Mouse (Mus musculus): ENCODE measurements around the gene Il3. TPM values are rescaled to one million over a fixed set of nuclear protein-coding genes. Genes with fewer than 3 reads are reported as not detected.

The Il3 gene
- polyA plus RNA-seq, 1 experiment from 2014 or later = not detected

DNA sequence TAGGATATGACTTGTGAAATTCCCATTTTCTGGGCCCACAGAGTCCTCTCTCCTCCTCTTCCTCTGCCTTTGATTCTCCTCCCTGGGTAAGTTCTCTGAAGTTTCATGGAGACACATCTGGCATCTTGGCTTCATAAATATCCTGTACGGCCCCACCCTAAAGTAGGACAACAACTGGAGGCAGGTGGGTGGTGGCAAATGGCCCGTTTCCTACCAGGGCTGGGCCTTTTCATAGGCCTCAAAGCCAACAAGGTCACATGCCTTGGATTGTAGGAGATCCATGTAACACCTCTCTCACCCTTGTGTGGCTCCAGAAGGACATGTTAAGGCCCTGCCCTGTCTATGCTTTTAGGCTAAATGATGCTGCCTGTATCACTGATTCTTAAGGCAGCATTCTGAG, 43.5 kb upstream of the Il3 start:
- Histone ChIP-seq H3K27ac (ENCODE audit: low read length) (no peak overlapping the region), H3K36me3 (ENCODE audit: insufficient read depth, low read length) (no peaks in the 10 kb centered on the region), H3K9me3 (ENCODE audit: low read length) (no peaks in the 10 kb centered on the region), H3K9ac (replicated peaks; ENCODE audit: low read depth) (no peak overlapping the region), H3K4me1 (ENCODE audit: insufficient read depth, low read depth, low read length) (no peaks in the 10 kb centered on the region), H3K4me3 (ENCODE audit: low read depth, low read length) (no peak overlapping the region), H3K4me2 (replicated peaks; ENCODE audit: low read depth, low read length) (no peak overlapping the region), H3K27me3 (replicated peaks; ENCODE audit: insufficient read depth, low read length) (no peaks in the 10 kb centered on the region)
- 65% methylated on average over 2 of the region's 2 CpGs for WGBS
- ATAC-seq = no peak
- no peak for TF ChIP-seq CTCF (IDR thresholded peaks at IDR 0.05)
- no peak for TF ChIP-seq EP300 (IDR thresholded peaks at IDR 0.05)
- DNase-seq (ENCODE audit: low spot score) = no peak

DNA sequence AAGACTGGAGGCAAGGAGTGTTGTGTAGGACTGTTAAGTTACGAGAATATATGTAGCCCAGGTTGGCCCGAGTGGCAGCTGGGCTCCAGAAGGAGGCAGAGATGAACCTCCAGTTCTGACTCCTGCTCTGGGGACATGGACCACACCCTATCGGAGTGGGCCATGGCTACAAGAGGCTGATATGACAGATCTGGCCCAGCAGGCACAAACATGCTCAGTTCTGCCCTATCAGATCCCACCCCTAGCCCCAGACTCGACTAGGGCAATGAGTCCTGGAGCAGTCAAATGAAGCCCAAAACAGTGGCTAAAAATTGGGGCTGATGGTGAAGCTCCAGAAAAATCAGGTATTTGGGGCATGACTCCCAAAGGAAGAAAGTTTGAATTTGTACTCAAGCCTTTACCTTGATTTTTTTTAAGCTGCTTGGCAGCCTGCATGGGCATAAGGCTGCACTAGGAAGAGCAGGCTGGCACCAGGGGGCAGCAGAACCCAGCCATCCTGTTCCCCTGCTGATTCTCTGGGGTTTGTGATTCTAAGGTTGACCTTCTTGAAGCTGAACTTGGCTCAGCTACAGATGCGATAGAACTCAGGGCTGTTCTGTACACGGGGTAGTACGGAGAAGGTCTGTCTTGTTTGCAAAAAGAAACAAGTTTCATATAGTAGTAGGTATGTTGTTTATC, 40.2 kb upstream of the Il3 start:
- ATAC-seq = no peak
- Histone ChIP-seq H3K4me1 (ENCODE audit: insufficient read depth, low read depth, low read length) (peaks cover 6% of the 10 kb centered on the region; the same call in 1 of the 2 replicates), H3K36me3 (ENCODE audit: insufficient read depth, low read length) (no peaks in the 10 kb centered on the region), H3K9me3 (ENCODE audit: low read length) (no peaks in the 10 kb centered on the region), H3K9ac (replicated peaks; ENCODE audit: low read depth) (no peak overlapping the region), H3K4me3 (ENCODE audit: low read depth, low read length) (no peak overlapping the region), H3K27ac (ENCODE audit: low read length) (no peak overlapping the region), H3K27me3 (replicated peaks; ENCODE audit: insufficient read depth, low read length) (no peaks in the 10 kb centered on the region; the same call in 1 of the 2 replicates), H3K4me2 (replicated peaks; ENCODE audit: low read depth, low read length) (no peak overlapping the region)
- TF ChIP-seq CTCF (IDR thresholded peaks at IDR 0.05) = peak; percentile 78
- no peak for TF ChIP-seq EP300 (IDR thresholded peaks at IDR 0.05)
- DNase-seq (ENCODE audit: low spot score) = peak; percentile 58
- WGBS = 62% methylated on average over 7 of the region's 7 CpGs

DNA sequence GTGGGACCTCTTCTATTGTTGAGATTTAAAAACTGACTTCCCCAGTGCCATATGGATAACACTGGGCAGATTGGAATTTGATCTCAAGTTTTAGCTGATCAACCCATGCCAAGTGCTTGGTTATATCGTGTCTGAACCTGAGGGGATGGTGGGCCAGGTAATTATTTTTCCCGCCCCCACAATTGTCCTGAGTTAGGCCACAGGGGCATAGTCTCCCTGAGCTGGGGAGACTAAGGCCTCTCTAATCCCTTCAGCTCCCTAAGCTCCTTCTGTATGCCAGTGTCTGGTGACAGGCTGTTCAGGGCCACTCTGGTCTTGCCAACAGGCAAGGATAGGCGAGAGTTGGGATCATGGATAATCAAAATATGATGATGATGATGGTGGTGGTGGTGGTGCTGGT, 38.3 kb upstream of the Il3 start:
- TF ChIP-seq EP300 (IDR thresholded peaks at IDR 0.05) (no peak), CTCF (IDR thresholded peaks at IDR 0.05) (no peak)
- DNase-seq (ENCODE audit: low spot score) (no peak), ATAC-seq (no peak)
- Histone ChIP-seq H3K27ac (ENCODE audit: low read length) (no peak overlapping the region), H3K4me2 (replicated peaks; ENCODE audit: low read depth, low read length) (no peak overlapping the region), H3K9ac (replicated peaks; ENCODE audit: low read depth) (no peak overlapping the region), H3K4me3 (ENCODE audit: low read depth, low read length) (no peak overlapping the region), H3K4me1 (ENCODE audit: insufficient read depth, low read depth, low read length) (peaks cover 6% of the 10 kb centered on the region; the same call in 1 of the 2 replicates), H3K9me3 (ENCODE audit: low read length) (no peaks in the 10 kb centered on the region), H3K27me3 (replicated peaks; ENCODE audit: insufficient read depth, low read length) (no peaks in the 10 kb centered on the region; the same call in 1 of the 2 replicates), H3K36me3 (ENCODE audit: insufficient read depth, low read length) (no peaks in the 10 kb centered on the region)
- 81% methylated on average over 3 of the region's 3 CpGs for WGBS

DNA sequence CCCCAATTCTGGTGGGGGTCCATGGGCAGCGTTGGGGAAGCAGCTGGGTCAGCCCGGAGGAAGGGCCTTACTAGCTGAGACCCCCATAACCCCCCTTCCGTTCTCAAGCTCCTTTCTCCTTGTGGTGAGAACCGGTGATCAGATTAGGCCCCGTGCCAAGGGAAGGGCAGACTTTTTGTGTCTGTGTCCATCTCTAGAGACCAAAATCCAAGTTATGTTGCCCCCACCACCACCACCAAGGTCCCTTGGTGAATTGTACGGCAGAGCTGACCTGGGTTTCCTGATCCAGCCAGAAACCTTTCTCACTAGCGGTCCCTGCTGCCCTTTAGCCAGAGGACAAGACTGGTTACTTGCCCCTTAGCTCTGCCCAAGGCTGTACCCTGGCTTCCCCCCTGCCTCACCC, 37.4 kb upstream of the Il3 start:
- no peak overlapping the region for H3K27ac ChIP-seq (ENCODE audit: low read length)
- H3K36me3 ChIP-seq (ENCODE audit: insufficient read depth, low read length) = no peaks in the 10 kb centered on the region
- H3K4me3 ChIP-seq (ENCODE audit: low read depth, low read length) = peak overlapping the region; percentile 46
- peak overlapping the region; percentile 75 for H3K4me2 ChIP-seq (replicated peaks; ENCODE audit: low read depth, low read length)
- DNase-seq (ENCODE audit: low spot score) (no peak), ATAC-seq (no peak)
- 11% methylated on average over 7 of the region's 7 CpGs for WGBS
- no peak overlapping the region for H3K9ac ChIP-seq (replicated peaks; ENCODE audit: low read depth)
- TF ChIP-seq EP300 (IDR thresholded peaks at IDR 0.05) = no peak
- TF ChIP-seq CTCF (IDR thresholded peaks at IDR 0.05) = no peak
- no peaks in the 10 kb centered on the region for H3K9me3 ChIP-seq (ENCODE audit: low read length)
- peaks cover 6% of the 10 kb centered on the region; the same call in 1 of the 2 replicates for H3K4me1 ChIP-seq (ENCODE audit: insufficient read depth, low read depth, low read length)
- no peaks in the 10 kb centered on the region; the same call in 1 of the 2 replicates for H3K27me3 ChIP-seq (replicated peaks; ENCODE audit: insufficient read depth, low read length)

DNA sequence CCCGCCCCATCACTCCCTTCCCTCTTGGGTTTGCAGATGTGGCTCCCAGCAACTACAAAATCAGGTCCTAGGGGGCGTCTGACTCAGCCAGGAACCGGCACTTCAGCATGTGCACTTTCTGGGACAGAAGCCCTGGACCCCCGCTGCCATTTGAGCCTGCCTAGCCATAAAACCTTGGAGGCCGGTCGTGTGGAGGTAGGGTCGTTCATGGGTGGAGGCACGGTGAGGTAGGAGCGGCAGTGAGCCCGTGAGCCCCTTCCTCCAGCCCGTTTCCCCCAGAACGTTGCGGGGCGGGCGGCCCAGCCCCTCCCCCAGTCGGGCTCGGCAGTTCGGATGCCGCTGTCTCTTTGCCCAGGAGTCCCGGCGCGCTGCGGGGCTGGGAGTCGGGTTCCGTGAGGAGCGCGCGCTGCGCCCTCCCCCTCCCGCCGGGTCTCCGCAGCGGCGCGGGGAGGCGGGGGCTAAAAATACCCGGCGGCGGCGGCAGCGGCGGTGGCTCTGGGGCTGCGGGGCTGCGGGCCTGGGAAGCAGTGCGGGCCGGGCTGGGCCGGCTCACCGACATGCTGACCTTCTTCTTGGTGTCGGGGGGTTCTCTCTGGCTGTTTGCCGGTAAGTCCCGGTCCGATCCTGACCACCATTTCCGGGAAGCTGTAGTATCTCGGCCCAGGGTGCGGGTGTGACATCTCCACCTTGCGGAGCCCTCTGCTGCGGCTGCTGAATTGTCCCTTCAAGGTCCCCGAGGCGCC, 36.8 kb upstream of the Il3 start, which contains the start of gene Acsl6:
Gene Acsl6, plus strand, starts transcription at position 71 of the 743 bp plus-strand sequence.
- TF ChIP-seq CTCF (IDR thresholded peaks at IDR 0.05) (no peak), EP300 (IDR thresholded peaks at IDR 0.05) (no peak)
- Histone ChIP-seq H3K4me3 (ENCODE audit: low read depth, low read length) (peak within 1 kb of the TSS; percentile 46), H3K27me3 (replicated peaks; ENCODE audit: insufficient read depth, low read length) (no peaks in the 10 kb centered on the region; the same call in 1 of the 2 replicates), H3K36me3 (ENCODE audit: insufficient read depth, low read length) (no peaks in the 10 kb centered on the region), H3K4me2 (replicated peaks; ENCODE audit: low read depth, low read length) (peak within 1 kb of the TSS; percentile 75), H3K9me3 (ENCODE audit: low read length) (no peaks in the 10 kb centered on the region), H3K27ac (ENCODE audit: low read length) (no peak within 1 kb of the TSS), H3K4me1 (ENCODE audit: insufficient read depth, low read depth, low read length) (peaks cover 6% of the 10 kb centered on the region; the same call in 1 of the 2 replicates), H3K9ac (replicated peaks; ENCODE audit: low read depth) (no peak within 1 kb of the TSS)
- DNase-seq (ENCODE audit: low spot score) (no peak), ATAC-seq (no peak)
- 3% methylated on average over 46 of the region's 59 CpGs for WGBS

DNA sequence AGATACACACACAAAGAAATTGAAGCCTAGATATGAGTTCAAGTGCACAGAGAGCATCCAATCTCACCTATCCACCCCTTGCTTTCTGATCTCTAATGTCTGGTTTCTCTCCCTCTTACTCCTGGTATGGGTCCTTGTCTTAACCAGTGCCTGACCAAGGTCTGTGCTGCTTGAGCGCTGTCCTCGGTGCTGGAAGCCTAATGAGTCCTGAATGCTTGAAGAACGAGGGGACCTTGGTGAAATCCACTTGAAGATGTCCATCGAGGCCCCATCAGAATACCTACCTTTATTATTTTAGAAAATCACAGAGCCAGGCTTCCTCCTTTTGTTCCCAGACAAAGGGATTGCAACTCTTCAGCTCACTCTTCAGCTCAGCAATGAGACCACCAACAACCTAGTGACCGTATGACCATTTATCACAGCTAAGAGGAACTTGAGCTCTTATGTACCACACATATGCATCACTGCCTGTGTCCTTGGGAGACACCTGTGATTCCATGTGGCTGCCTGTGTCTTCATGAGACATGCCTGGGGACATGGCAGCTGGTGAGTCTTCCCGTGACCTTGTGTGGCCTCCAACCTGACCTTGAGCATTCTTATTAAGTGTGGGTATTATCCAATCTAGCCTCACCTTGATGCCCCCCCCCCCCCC, 36.1 kb upstream of the Il3 start:
- Histone ChIP-seq H3K4me3 (ENCODE audit: low read depth, low read length) (no peak overlapping the region), H3K27ac (ENCODE audit: low read length) (no peak overlapping the region), H3K9me3 (ENCODE audit: low read length) (no peaks in the 10 kb centered on the region), H3K9ac (replicated peaks; ENCODE audit: low read depth) (no peak overlapping the region), H3K27me3 (replicated peaks; ENCODE audit: insufficient read depth, low read length) (no peaks in the 10 kb centered on the region; the same call in 1 of the 2 replicates), H3K4me1 (ENCODE audit: insufficient read depth, low read depth, low read length) (peaks cover 6% of the 10 kb centered on the region; the same call in 1 of the 2 replicates), H3K4me2 (replicated peaks; ENCODE audit: low read depth, low read length) (no peak overlapping the region), H3K36me3 (ENCODE audit: insufficient read depth, low read length) (no peaks in the 10 kb centered on the region)
- no peak for ATAC-seq
- WGBS = 15% methylated on average over 6 of the region's 6 CpGs
- TF ChIP-seq EP300 (IDR thresholded peaks at IDR 0.05) (no peak), CTCF (IDR thresholded peaks at IDR 0.05) (no peak)
- DNase-seq (ENCODE audit: low spot score) = peak; percentile 50
